Mouse (Mus musculus): ENCODE measurements at regions not wholly inside any gene's neighbourhood (a gene's known extent, or its start where the extent isn't known, plus 50 kb on each side); places are given as distances from the start of the nearest gene placed in this dataset.

GRCm38 (mm10) chr11:56159412-56160074 lies 118.7 kb upstream of the Nmur2 start:
- 0 out of 2 replicates have a peak, but pooled peaks cover 7% of the 10 kb centered on the region for H3K4me1 ChIP-seq (replicated peaks)
- no peaks in the 10 kb centered on the region for H3K27me3 ChIP-seq
- no peak for ATAC-seq (ENCODE audit: insufficient number of reproducible peaks, insufficient read depth, low FRiP score, low TSS enrichment, low read depth)
- WGBS, result 51% methylated on average over 10 of the region's 10 CpGs
- no peak overlapping the region for H3K4me3 ChIP-seq (replicated peaks)
- H3K9ac ChIP-seq (replicated peaks), result no peak overlapping the region
- no peaks in the 10 kb centered on the region for H3K9me3 ChIP-seq
- no peaks in the 10 kb centered on the region for H3K36me3 ChIP-seq
- H3K4me2 ChIP-seq, result no peak overlapping the region
- H3K27ac ChIP-seq, result no peak overlapping the region

GRCm38 (mm10) chr11:56150825-56151342 lies 110.1 kb upstream of the Nmur2 start:
- no peak for ATAC-seq (ENCODE audit: insufficient number of reproducible peaks, insufficient read depth, low FRiP score, low TSS enrichment, low read depth)
- Histone ChIP-seq H3K9me3 (no peaks in the 10 kb centered on the region), H3K9ac (replicated peaks) (no peak overlapping the region), H3K4me1 (replicated peaks) (no peaks in the 10 kb centered on the region; the same call in 1 of the 2 replicates), H3K4me3 (replicated peaks) (no peak overlapping the region), H3K27me3 (peaks cover 3% of the 10 kb centered on the region; the same call in 1 of the 2 replicates), H3K27ac (no peak overlapping the region), H3K4me2 (peak overlapping the region; percentile 15; the same call in 1 of the 2 replicates), H3K36me3 (no peaks in the 10 kb centered on the region)
- WGBS, result 26% methylated on average over 13 of the region's 13 CpGs

- Histone ChIP-seq H3K36me3 (no peaks in the 10 kb centered on the region), H3K4me2 (no peak overlapping the region), H3K4me3 (replicated peaks) (no peak overlapping the region), H3K9ac (replicated peaks) (no peak overlapping the region), H3K9me3 (no peaks in the 10 kb centered on the region), H3K27me3 (peaks cover 3% of the 10 kb centered on the region; the same call in 1 of the 2 replicates), H3K27ac (no peak overlapping the region), H3K4me1 (replicated peaks) (no peaks in the 10 kb centered on the region; the same call in 1 of the 2 replicates)
- no peak for ATAC-seq (ENCODE audit: insufficient number of reproducible peaks, insufficient read depth, low FRiP score, low TSS enrichment, low read depth)
- WGBS, result 74% methylated on average over 1 of the region's 1 CpGs
Measured at GRCm38 (mm10) chr11:56149752-56150151, 108.9 kb upstream of the Nmur2 start.

GRCm38 (mm10) chr11:56148956-56149355 lies 108.1 kb upstream of the Nmur2 start:
- Histone ChIP-seq H3K36me3 (no peaks in the 10 kb centered on the region), H3K4me1 (replicated peaks) (no peaks in the 10 kb centered on the region; the same call in 1 of the 2 replicates), H3K4me2 (no peak overlapping the region), H3K27ac (no peak overlapping the region), H3K4me3 (replicated peaks) (no peak overlapping the region), H3K9me3 (no peaks in the 10 kb centered on the region), H3K9ac (replicated peaks) (no peak overlapping the region), H3K27me3 (peaks cover 3% of the 10 kb centered on the region; the same call in 1 of the 2 replicates)
- 69% methylated on average over 1 of the region's 1 CpGs for WGBS
- ATAC-seq (ENCODE audit: insufficient number of reproducible peaks, insufficient read depth, low FRiP score, low TSS enrichment, low read depth), result no peak

- Histone ChIP-seq H3K27me3 (peaks cover 3% of the 10 kb centered on the region; the same call in 1 of the 2 replicates), H3K36me3 (no peaks in the 10 kb centered on the region), H3K4me3 (replicated peaks) (no peak overlapping the region), H3K27ac (no peak overlapping the region), H3K4me2 (no peak overlapping the region), H3K9ac (replicated peaks) (no peak overlapping the region), H3K9me3 (no peaks in the 10 kb centered on the region), H3K4me1 (replicated peaks) (no peaks in the 10 kb centered on the region; the same call in 1 of the 2 replicates)
- 78% methylated on average over 5 of the region's 5 CpGs for WGBS
- ATAC-seq (ENCODE audit: insufficient number of reproducible peaks, insufficient read depth, low FRiP score, low TSS enrichment, low read depth), result no peak
Measured at GRCm38 (mm10) chr11:56146708-56147107, 105.9 kb upstream of the Nmur2 start.

GRCm38 (mm10) chr11:56131339-56131823 lies 90.6 kb upstream of the Nmur2 start:
- Histone ChIP-seq H3K4me1 (replicated peaks) (no peaks in the 10 kb centered on the region), H3K27ac (no peak overlapping the region), H3K9me3 (no peaks in the 10 kb centered on the region), H3K4me3 (replicated peaks) (no peak overlapping the region), H3K4me2 (no peak overlapping the region), H3K27me3 (no peaks in the 10 kb centered on the region), H3K36me3 (no peaks in the 10 kb centered on the region), H3K9ac (replicated peaks) (no peak overlapping the region)
- WGBS, result 33% methylated on average over 15 of the region's 15 CpGs
- ATAC-seq (ENCODE audit: insufficient number of reproducible peaks, insufficient read depth, low FRiP score, low TSS enrichment, low read depth), result no peak

- Histone ChIP-seq H3K36me3 (no peaks in the 10 kb centered on the region), H3K4me3 (replicated peaks) (no peak overlapping the region), H3K4me2 (no peak overlapping the region), H3K27ac (no peak overlapping the region), H3K9ac (replicated peaks) (no peak overlapping the region), H3K9me3 (no peaks in the 10 kb centered on the region), H3K4me1 (replicated peaks) (no peaks in the 10 kb centered on the region), H3K27me3 (peaks cover 4% of the 10 kb centered on the region; the same call in 1 of the 2 replicates)
- 49% methylated on average over 12 of the region's 12 CpGs for WGBS
- no peak for ATAC-seq (ENCODE audit: insufficient number of reproducible peaks, insufficient read depth, low FRiP score, low TSS enrichment, low read depth)
Measured at GRCm38 (mm10) chr11:56116553-56117232, 75.9 kb upstream of the Nmur2 start.

GRCm38 (mm10) chr11:56107929-56108328 lies 67.1 kb upstream of the Nmur2 start:
- no peaks in the 10 kb centered on the region for H3K9me3 ChIP-seq
- H3K9ac ChIP-seq (replicated peaks), result no peak overlapping the region
- H3K27me3 ChIP-seq, result no peaks in the 10 kb centered on the region
- no peak overlapping the region for H3K27ac ChIP-seq
- ATAC-seq (ENCODE audit: insufficient number of reproducible peaks, insufficient read depth, low FRiP score, low TSS enrichment, low read depth), result no peak
- no peaks in the 10 kb centered on the region for H3K36me3 ChIP-seq
- no peak overlapping the region for H3K4me2 ChIP-seq
- no peaks in the 10 kb centered on the region for H3K4me1 ChIP-seq (replicated peaks)
- no peak overlapping the region for H3K4me3 ChIP-seq (replicated peaks)
- WGBS, result 11% methylated on average over 3 of the region's 3 CpGs

- no peak overlapping the region for H3K4me2 ChIP-seq
- no peak overlapping the region for H3K4me3 ChIP-seq (replicated peaks)
- H3K9ac ChIP-seq (replicated peaks), result no peak overlapping the region
- no peaks in the 10 kb centered on the region for H3K9me3 ChIP-seq
- 37% methylated on average over 4 of the region's 4 CpGs for WGBS
- no peak overlapping the region for H3K27ac ChIP-seq
- no peaks in the 10 kb centered on the region for H3K27me3 ChIP-seq
- ATAC-seq (ENCODE audit: insufficient number of reproducible peaks, insufficient read depth, low FRiP score, low TSS enrichment, low read depth), result no peak
- H3K36me3 ChIP-seq, result no peaks in the 10 kb centered on the region
- no peaks in the 10 kb centered on the region for H3K4me1 ChIP-seq (replicated peaks)
Measured at GRCm38 (mm10) chr11:56105632-56106031, 64.8 kb upstream of the Nmur2 start.

GRCm38 (mm10) chr11:56092891-56093290 lies 52.1 kb upstream of the Nmur2 start:
- Histone ChIP-seq H3K27ac (no peak overlapping the region), H3K27me3 (no peaks in the 10 kb centered on the region), H3K9me3 (no peaks in the 10 kb centered on the region), H3K4me3 (replicated peaks) (no peak overlapping the region), H3K4me1 (replicated peaks) (no peaks in the 10 kb centered on the region), H3K4me2 (no peak overlapping the region), H3K9ac (replicated peaks) (no peak overlapping the region), H3K36me3 (no peaks in the 10 kb centered on the region)
- ATAC-seq (ENCODE audit: insufficient number of reproducible peaks, insufficient read depth, low FRiP score, low TSS enrichment, low read depth), result no peak
- 59% methylated on average over 2 of the region's 2 CpGs for WGBS

Data from limb, embryonic 12.5 days (tissue).